Mouse (Mus musculus) embryo, embryonic 11 days (tissue): ENCODE results near the gene Gm3526.
"Not testable (repeated sequence)": the region's sequence is repeated elsewhere in the genome, so short reads cannot be mapped to it uniquely, and the experiment has no call there.

Source experiments
- DNase-seq: peaks from one replicate; pipeline ENCODE4 v3.0.0-alpha.2; 2015

Gene Gm3526

GRCm38 (mm10) chr14:5260480-5260879 lies at the start of gene Gm3526:
Gene Gm3526, minus strand, starts transcription at chr14:5260580.
- DNase-seq = not testable (repeated sequence)
